Mouse (Mus musculus) gastrocnemius, adult 2 months (tissue): ENCODE data around the gene Hist2h3c2. TPM values are rescaled to one million over a fixed set of nuclear protein-coding genes. Genes with fewer than 3 reads are reported as not detected.

Experiments used
- DNase-seq: peaks from one replicate; pipeline ENCODE4 v3.0.0; 2022
- H3K27ac ChIP-seq: fragments of 200-600 bp; 2 replicates; pipeline ENCODE4 v1.8.1; 2022; ENCODE audit warnings: mild to moderate bottlenecking
- H3K4me3 ChIP-seq: fragments of 200-600 bp; 2 replicates; pipeline ENCODE4 v1.8.1; 2022; ENCODE audit warnings: mild to moderate bottlenecking, moderate library complexity
- CTCF ChIP-seq: fragments of 200-600 bp; IDR thresholded peaks from 2 replicates; pipeline ENCODE4 v1.8.1; 2022; ENCODE audit warnings: antibody characterized with exemption, mild to moderate bottlenecking, moderate library complexity
- intact Hi-C: fragments of 180-260 bp; cut with DNase I; formaldehyde crosslinking; loops from one replicate; pipeline ENCODE4 v1.15.1; 2025
- microRNA-seq: library from miRNA; unstranded; fragments of <30 nt; microRNA quantifications from one replicate; pipeline ENCODE4 v1.2.0, GENCODE M21; 2021
- total RNA-seq, 2 experiments: library from RNA; stranded (reverse); gene quantifications; 2 replicates each; pipeline ENCODE4 v1.2.3; 2021

Gene Hist2h3c2
- total RNA-seq, 2 experiments from 2014 or later: 5.4 to 5.6 TPM

- intact Hi-C loops: no loop called here
- peak overlapping the region; percentile 99 for H3K27ac ChIP-seq
- no peak for DNase-seq
- H3K4me3 ChIP-seq: peak overlapping the region; percentile 94
- no peak for TF ChIP-seq CTCF
Observed at GRCm38 (mm10) chr3:96198181-96198580, 40.7 kb downstream of the Hist2h3c2 start.

DNA sequence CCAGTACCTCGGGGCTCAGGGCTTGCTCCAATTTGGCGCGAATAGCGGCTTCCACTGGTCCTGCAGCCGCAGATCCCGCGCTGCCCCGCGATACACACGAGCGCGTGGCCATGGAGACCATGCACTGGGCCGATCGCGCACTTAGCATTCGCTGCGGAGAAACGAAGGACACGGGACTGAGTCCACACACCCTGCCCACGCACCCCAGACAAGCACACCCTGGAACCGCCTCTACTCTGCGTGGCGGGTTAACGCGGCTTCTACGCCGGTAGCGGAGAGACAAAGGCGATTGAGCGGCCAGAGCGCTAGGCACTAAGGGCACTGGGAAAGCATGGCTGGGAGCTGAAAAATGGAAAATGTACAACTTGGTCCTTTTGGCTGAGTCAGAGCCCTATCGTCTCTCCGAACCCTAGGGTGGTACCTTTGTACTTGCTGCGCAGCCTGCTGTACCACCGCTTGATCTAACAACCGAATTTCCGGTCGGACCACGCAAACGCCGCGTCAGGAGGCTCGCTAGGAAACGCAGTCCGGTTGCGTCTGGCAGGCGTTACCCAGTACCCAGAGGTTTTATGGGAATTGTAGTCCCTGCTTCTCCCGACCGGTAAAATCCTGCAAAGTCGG is 41.7 kb downstream of the Hist2h3c2 start:
- peak overlapping the region; percentile 94 for H3K4me3 ChIP-seq
- no peak for TF ChIP-seq CTCF
- peak; percentile 92 for DNase-seq
- peak overlapping the region; percentile 99 for H3K27ac ChIP-seq
- intact Hi-C loops: no loop called here

GRCm38 (mm10) chr3:96196437-96197128 is 42.3 kb downstream of the Hist2h3c2 start:
- DNase-seq: no peak
- peak overlapping the region; percentile 94 for H3K4me3 ChIP-seq
- H3K27ac ChIP-seq: peak overlapping the region; percentile 99
- TF ChIP-seq CTCF: no peak
- intact Hi-C loops: no loop called here

- Histone ChIP-seq H3K27ac (no peak overlapping the region), H3K4me3 (no peak overlapping the region)
- no peak for DNase-seq
- intact Hi-C loops: no loop called here
- TF ChIP-seq CTCF: no peak
Observed at GRCm38 (mm10) chr3:96195616-96196313, 43.2 kb downstream of the Hist2h3c2 start.

GRCm38 (mm10) chr3:96194966-96195365 is 44.0 kb downstream of the Hist2h3c2 start:
- no peak for DNase-seq
- intact Hi-C loops: no loop called here
- no peak for TF ChIP-seq CTCF
- Histone ChIP-seq H3K27ac (no peak overlapping the region), H3K4me3 (no peak overlapping the region)

DNA sequence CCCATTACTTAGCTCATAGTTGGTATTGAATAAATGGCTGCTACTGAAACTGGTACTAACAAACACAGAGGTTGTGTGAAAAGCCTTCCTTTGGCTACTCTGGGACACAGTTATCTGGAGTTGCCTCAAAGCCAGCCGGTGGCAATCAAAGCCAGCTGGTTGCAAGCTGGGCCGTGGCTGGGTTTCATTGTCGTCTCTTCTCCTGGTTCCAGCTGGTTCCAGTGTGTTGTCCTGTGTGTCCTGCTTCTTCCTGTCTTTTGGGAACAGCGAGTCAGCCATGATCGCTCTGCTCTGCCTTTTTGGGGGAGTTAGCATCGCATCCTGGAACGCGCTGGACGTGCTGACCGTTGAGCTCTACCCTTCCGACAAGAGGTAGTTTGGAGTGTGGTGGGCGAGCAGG is 46.0 kb downstream of the Hist2h3c2 start:
- no peak for TF ChIP-seq CTCF
- intact Hi-C loops: no loop called here
- no peak for DNase-seq
- H3K27ac ChIP-seq: no peak overlapping the region
- no peak overlapping the region for H3K4me3 ChIP-seq

Small RNA genes lying within 50 kb of the gene (microRNA-seq; reads per million reads assigned to microRNA genes)
- not detected for gene Gm44492
- gene Gm47311: not detected
- gene Gm47313: not detected

Other genes starting within 250 kb of the Hist2h3c2 start
- 10 to 100 TPM; 14.2 to 19.3 TPM for gene Plekho1, start 243.1 kb downstream of the Hist2h3c2 start, total RNA-seq
- 10 to 100 TPM; 15.0 to 22.7 TPM for gene Vps45, start 180.7 kb downstream of the Hist2h3c2 start, total RNA-seq
- 10 to 100 TPM; 54.6 to 58.3 TPM for gene Otud7b, start 134.6 kb downstream of the Hist2h3c2 start, total RNA-seq
- gene Mtmr11, start 77.1 kb downstream of the Hist2h3c2 start, total RNA-seq: 1 to 10 TPM; 1.9 to 2.5 TPM
- 10 to 100 TPM; 11.0 to 11.7 TPM for gene Sf3b4, start 66.8 kb downstream of the Hist2h3c2 start, total RNA-seq
- under 1 TPM; 0.25 to 0.26 TPM for gene Sv2a, start 58.0 kb downstream of the Hist2h3c2 start, total RNA-seq
- gene Bola1, start 19.4 kb downstream of the Hist2h3c2 start, total RNA-seq: 10 to 100 TPM; 24.5 to 29.3 TPM
- gene Hist2h2ab, start 19.3 kb downstream of the Hist2h3c2 start, total RNA-seq: 1 to 10 TPM in 1 of 2 experiments, under 1 TPM in 1; 0.87 to 1.2 TPM
- 10 to 100 TPM in 1 of 2 experiments, 1 to 10 TPM in 1; 8.4 to 10.2 TPM for gene Hist2h2ac, start 18.2 kb downstream of the Hist2h3c2 start, total RNA-seq
- 1 to 10 TPM; 5.2 to 6.1 TPM for gene Hist2h2be, start 18.0 kb downstream of the Hist2h3c2 start, total RNA-seq
- gene Hist2h2aa2, start 1.1 kb upstream of the Hist2h3c2 start, total RNA-seq: 100 to 1,000 TPM; 172 to 190 TPM
- gene Hist2h2aa1, start 6.4 kb upstream of the Hist2h3c2 start, total RNA-seq: 1 to 10 TPM in 1 of 2 experiments, not detected in 1; 2.7 TPM
- not detected for gene Hist2h3c1, start 7.6 kb upstream of the Hist2h3c2 start, total RNA-seq
- gene Hist2h4, start 24.2 kb upstream of the Hist2h3c2 start, total RNA-seq: 1 to 10 TPM; 5.7 to 6.6 TPM
- 10 to 100 TPM in 1 of 2 experiments, 1 to 10 TPM in 1; 7.7 to 11.5 TPM for gene Hist2h3b, start 29.5 kb upstream of the Hist2h3c2 start, total RNA-seq
- 10 to 100 TPM; 18.6 to 24.8 TPM for gene Hist2h2bb, start 30.6 kb upstream of the Hist2h3c2 start, total RNA-seq
- gene Fcgr1, start 54.8 kb upstream of the Hist2h3c2 start, total RNA-seq: under 1 TPM in 1 of 2 experiments, not detected in 1; 0.20 TPM
- gene BC107364, start 213.2 kb upstream of the Hist2h3c2 start, total RNA-seq: not detected